Comparison of ENCODE assay signal across 7 mouse cellular contexts in genomic region chr17:31456723-31457567, GRCm38 (mm10).
DNase-seq lines count a peak whose midpoint lies in the region; ATAC-seq lines count a peak whose summit lies in the region.

No protein-coding gene starts in this region.

- peaks cover 70% of the 10 kb centered on the region for H3K36me3 ChIP-seq in midbrain, embryonic 14.5 days (ENCODE audit: control insufficient read depth, insufficient read depth, low read length)
- H3K36me3 ChIP-seq in midbrain, embryonic 13.5 days = peaks cover 77% of the 10 kb centered on the region

- no peak for ATAC-seq in midbrain, embryonic 14.5 days (ENCODE audit: low FRiP score, low TSS enrichment)
- ATAC-seq in midbrain, embryonic 13.5 days = no peak

- intact Hi-C loops in heart, postnatal 25 days (cut with DNase I) = no loop called here

- DNase-seq in midbrain, embryonic 14.5 days = no peak
- DNase-seq in cerebellum, adult 9-10 months = peak; percentile 81
- peak; percentile 37 for DNase-seq in heart, postnatal 25 days (ENCODE audit: low spot score)
- DNase-seq in lung, adult 18-20 months = peak; percentile 72 to 77
- DNase-seq in telencephalon, adult 2 months (ENCODE audit: low read depth, low spot score) = peak; percentile 77
- DNase-seq in spleen, postnatal 14 days (ENCODE audit: low spot score in 2 of 2) = no peak

- H3K4me3 ChIP-seq in midbrain, embryonic 14.5 days (replicated peaks; ENCODE audit: low read depth, low read length) = no peak overlapping the region
- H3K4me3 ChIP-seq in midbrain, embryonic 13.5 days (replicated peaks) = no peak overlapping the region

- no peak overlapping the region for H3K4me2 ChIP-seq in midbrain, embryonic 14.5 days (ENCODE audit: low read length)
- H3K4me2 ChIP-seq in midbrain, embryonic 13.5 days (replicated peaks) = no peak overlapping the region

- H3K27ac ChIP-seq in midbrain, embryonic 14.5 days (replicated peaks; ENCODE audit: low read depth, low read length) = 0 out of 2 replicates have a peak overlapping the region, but pooled peaks have one; percentile 13
- no peak overlapping the region for H3K27ac ChIP-seq in midbrain, embryonic 13.5 days

- no peaks in the 10 kb centered on the region for H3K9me3 ChIP-seq in midbrain, embryonic 14.5 days (ENCODE audit: control insufficient read depth, low read length)
- H3K9me3 ChIP-seq in midbrain, embryonic 13.5 days = no peaks in the 10 kb centered on the region

- no peaks in the 10 kb centered on the region for H3K4me1 ChIP-seq in midbrain, embryonic 14.5 days (ENCODE audit: control insufficient read depth, insufficient read depth, low read length)
- H3K4me1 ChIP-seq in midbrain, embryonic 13.5 days (replicated peaks) = 0 out of 2 replicates have a peak, but pooled peaks cover 8% of the 10 kb centered on the region

- no peak overlapping the region for H3K9ac ChIP-seq in midbrain, embryonic 14.5 days (replicated peaks; ENCODE audit: low read length)
- no peak overlapping the region for H3K9ac ChIP-seq in midbrain, embryonic 13.5 days (replicated peaks)

- WGBS in midbrain, embryonic 14.5 days = 82% methylated on average over 18 of the region's 18 CpGs
- 83% methylated on average over 18 of the region's 18 CpGs for WGBS in midbrain, embryonic 13.5 days

- H3K27me3 ChIP-seq in midbrain, embryonic 14.5 days (ENCODE audit: control insufficient read depth, insufficient read depth, low read length) = no peaks in the 10 kb centered on the region
- no peaks in the 10 kb centered on the region for H3K27me3 ChIP-seq in midbrain, embryonic 13.5 days

Comparison
In these comparisons a context has a peak if more than half of its experiments do, and no peak if none do; other contexts are left out.
1. DNase-seq: peak in cerebellum, adult 9-10 months (single experiment), heart, postnatal 25 days (single experiment), lung, adult 18-20 months (2 of 2) and telencephalon, adult 2 months (single experiment); none in midbrain, embryonic 14.5 days (single experiment) and spleen, postnatal 14 days (0 of 2).